Mouse (Mus musculus) bone marrow, adult 2 months (tissue): ENCODE measurements around the gene Rbm12b1.

Source experiments
- CTCF ChIP-seq: fragments of 200-500 bp; IDR thresholded peaks from 2 replicates; pipeline ENCODE4 v1.5.1; 2011; ENCODE audit warnings: low read length, control low read depth; ENCODE audit not compliant: control insufficient read depth, insufficient read depth
- POLR2A ChIP-seq: fragments of 200-500 bp; IDR thresholded peaks from 2 replicates; pipeline ENCODE4 v1.6.1; 2011; ENCODE audit warnings: low read depth, mild to moderate bottlenecking, control low read depth, low read length, borderline replicate concordance; ENCODE audit not compliant: control insufficient read depth

DNA sequence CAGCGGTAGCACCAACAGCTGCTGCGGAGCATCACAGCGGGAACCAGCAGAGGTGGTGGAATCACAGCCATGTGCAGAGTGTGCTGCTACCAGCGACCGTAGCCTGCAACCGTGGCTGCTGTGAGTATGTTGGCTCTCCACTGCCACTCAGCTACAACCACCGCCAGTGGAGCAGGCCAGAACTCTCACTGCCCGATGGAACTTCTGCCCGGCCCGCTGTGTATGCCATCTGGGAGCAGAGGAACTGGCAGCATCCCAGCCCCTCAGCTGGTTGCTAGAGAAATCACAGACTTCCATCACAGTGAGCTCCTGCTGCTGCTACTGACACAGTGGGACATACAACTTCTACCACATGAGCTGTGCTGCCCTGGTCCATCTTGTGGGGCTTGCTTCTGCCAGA is 38.9 kb downstream of the Rbm12b1 start:
- TF ChIP-seq CTCF (no peak), POLR2A (no peak)
